Mouse (Mus musculus): Measurements from ENCODE around the gene Adarb2.
A peak's percentile ranks its signal among the peaks of the same experiment; 100 is the strongest.
"Not testable (repeated sequence)": the region's sequence is repeated elsewhere in the genome, so short reads cannot be mapped to it uniquely, and the experiment has no call there.

The Adarb2 gene

DNA sequence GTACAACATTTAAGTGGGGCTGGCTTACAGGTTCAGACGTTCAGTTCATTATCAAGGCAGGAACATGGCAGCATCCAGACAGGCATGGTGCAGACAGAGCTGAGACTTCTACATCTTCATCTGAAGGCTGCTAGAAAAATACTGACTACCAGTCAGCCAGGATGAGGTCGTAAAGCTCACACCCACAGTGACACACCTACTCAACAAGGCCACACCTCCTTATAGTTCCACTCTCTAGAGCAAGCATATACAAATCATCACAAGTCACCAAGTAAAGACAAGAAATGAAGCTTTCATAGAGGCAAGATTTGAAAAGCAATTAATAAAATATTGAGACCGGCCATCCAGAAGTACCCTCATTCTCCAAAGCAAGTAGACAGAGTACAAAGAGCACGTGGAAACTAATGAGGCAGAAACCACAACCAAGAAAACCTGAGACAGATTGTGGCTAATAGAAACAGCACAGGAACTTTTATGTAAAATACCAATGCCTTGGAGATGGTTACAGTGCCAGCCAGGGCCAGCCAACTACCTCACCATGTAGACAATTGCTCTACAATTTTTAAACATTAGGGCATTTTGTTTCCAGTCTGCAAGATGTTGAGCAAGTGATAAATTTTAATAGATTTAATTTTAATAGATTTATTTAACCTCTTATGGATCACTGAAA, 394.4 kb downstream of the Adarb2 start:
- DNase-seq: no peak

DNA sequence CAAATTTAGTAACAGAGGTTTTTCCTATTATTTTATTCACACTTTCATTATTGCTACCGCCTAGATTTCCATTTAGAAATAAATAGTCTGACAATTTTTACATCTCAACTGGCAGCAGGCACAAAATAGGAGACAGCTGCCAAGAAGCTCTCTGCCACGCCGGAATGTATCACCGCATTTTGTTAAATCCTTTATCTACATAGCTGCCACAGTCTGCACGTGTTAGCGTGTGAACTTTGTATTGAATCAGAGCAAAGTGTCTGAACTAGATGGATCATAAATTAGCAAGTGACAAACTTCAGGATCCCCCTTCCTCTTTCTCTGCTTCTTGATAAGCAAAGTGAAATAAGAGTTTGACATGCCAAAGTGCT, 395.0 kb downstream of the Adarb2 start:
- DNase-seq: no peak

DNA sequence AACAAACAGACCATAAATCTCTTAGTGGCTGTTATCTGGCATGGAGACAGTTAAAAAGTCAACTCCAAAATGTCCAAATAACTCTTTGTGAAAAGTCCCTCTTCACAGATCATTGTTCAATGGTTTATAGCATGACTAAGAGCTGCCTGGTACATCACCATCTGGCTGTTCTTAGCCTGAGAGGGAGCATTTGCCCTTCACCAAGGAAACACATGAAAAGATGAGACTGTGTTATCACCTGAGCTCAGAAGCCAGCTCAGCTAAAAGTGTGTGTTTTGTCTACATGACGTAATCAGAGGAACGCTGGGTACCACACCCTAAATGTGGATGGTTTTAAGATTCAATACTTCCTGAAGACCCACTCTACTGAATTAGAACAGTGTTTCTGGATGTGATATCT, 403.0 kb downstream of the Adarb2 start:
- DNase-seq: no peak

DNA sequence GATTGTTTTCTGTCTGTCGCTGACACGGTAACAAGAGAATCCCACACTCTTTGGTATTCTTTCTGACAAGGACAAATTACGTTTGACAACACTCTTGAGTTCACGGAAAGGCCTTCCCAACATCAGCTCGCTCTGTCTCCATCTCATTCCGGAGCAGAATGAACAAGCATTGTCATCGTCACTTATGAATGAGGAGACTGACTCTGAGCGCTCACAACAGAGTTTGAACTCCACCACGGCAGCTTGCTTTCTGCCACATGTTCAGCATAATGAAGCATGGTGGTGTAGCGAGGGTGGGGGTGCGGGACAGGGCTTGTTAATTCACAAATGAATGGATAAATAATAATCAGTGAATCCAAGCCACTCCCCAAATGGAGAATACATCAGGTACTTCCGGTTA, 405.4 kb downstream of the Adarb2 start:
- no peak for DNase-seq

DNA sequence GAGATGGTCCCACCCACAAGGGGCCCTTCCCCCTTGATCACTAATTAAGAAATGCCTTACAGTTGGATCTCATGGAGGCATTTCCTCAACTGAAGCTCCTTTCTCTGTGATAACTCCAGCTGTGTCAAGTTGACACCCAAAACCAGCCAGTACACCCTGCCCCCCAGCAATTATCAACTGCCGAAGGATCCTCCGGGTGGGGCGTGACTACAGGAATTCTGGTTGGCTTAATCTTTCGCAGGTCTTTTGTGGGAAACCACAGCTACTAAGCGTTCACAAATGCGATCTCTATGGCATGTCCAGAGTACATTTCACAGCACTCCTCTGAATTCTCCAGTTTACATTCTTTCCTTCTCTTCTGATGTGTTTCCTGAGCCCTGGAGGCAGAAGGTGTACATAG, 406.3 kb downstream of the Adarb2 start:
- not testable (repeated sequence) for DNase-seq

DNA sequence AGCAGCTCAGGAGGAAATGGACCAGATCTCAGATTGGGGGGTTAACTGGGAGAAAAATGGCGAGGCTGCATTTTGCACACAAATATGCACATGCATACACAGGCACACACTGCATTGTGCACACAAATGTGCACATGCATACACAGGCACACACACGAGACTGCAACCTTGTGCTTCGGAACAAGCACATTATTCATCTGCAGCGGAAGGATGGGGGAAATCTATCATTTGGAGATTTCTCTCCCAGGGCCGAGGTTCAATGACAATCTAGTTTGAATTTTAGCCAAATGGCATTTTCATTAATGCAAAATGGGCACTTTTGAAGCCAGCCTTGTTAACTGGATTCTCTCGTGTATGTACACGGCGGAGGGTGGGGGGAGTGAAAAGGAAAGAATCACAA, 408.3 kb downstream of the Adarb2 start:
- DNase-seq: no peak

DNA sequence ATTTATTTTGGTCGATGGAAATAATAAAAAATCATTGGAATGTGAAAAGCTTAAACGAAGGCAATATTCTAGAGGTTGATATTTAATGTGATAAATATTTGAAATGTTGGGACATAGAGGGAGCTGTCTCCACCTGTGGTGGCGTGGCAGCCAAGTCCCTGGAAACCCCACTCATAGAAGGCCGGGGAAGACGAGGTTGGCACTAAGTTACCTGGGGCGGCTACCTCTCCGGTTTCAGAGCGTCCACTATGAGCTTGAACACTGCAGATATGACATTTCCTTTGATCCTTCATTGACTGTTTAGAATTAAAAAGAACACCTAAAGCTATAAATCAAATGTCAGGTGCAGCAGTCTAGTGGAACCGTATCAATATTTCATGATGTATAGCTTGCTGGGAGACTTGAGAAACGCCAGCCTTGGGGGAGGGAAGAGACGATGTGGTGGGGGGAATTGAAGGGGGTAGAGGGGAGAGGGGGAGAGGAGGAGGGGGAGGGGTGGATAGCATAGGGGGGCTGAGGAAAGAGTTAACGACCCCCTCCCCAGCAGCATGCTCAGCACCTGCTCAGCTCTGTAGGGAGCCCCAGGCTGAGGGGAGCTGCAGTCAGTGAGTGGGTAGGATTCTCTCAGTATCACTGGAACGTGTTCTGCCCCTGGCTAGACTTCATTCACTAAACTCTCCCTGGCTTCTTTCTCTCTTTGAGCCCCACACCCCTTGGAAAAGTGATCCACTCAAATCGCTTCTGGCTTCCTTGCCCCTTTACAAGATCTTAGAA, 410.1 kb downstream of the Adarb2 start:
- DNase-seq: no peak

DNA sequence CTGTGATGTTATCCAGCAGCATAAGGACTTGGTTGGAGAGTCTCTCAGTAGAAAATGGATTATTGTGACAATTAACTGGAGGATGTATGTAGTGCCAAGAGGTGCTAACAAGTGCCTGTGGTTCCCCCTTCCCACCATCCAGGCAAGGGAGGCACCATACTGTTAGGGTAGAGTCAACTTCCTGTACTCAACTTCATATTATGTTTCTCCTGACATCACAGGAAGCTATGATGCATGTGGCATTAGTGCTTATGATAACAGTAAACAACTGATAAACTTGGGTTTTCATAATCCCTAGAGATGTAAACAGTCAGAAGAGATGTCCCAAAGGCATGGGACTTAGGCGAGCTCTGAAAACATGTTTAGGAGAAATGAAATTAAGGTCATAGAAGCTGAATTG, 414.0 kb downstream of the Adarb2 start:
- DNase-seq: no peak

DNA sequence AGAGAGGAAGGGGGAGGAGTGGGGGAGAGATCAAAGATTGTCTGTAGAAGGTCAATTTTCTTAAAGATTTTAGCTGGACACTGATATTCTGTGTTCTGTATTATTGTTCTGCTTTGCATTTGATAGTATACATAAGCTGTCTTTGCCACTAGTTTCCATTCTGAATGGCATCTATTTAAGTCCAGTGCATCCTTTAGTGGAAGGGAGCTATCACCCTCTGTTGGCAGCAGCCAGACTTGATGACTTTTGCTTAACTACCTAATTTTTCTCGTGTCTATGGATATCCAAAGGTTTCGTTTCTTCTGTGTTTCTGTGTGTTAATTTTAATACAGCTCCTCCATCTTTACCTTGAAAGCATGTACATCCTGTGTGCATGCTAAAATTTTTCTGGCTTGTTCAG, 419.6 kb downstream of the Adarb2 start:
- DNase-seq: no peak

DNA sequence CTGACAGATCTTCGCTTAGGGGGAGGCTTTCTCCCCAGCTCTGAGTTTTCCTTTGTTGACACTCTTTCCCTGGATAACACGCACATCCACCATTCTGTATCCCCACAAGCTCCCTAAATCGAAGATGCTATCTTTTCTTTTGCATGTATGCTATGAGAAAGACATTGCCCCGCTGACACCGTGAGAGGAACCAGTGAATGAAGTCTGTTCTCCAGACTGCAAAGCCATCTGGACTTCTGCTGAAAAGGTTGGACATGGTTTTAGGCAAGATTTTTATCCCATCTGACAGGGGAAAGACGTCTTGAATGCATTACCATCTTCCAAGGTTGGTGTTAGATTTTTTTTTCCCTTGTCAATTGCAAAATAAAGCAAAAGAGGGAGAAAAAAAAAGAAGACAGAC, 426.9 kb downstream of the Adarb2 start:
- DNase-seq: no peak

DNA sequence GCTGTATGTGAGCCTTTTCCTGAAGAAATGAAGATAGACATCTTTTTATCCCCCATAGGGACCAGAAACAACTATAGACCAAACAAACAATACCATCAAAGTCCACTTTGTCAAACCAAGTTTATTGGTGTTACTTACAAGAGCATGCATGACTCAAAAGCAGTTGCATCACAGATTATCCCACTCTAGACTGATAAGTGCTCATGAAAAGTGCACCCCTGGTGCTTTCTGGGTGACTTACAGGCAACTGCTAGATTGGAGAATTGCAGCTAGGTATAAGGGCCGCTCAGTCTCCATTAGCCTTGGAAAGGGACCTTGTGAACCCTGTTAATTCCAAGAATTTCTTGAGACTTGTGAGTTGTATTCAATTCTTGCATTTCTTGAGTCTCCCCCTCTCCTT, 429.0 kb downstream of the Adarb2 start:
- DNase-seq: no peak

DNA sequence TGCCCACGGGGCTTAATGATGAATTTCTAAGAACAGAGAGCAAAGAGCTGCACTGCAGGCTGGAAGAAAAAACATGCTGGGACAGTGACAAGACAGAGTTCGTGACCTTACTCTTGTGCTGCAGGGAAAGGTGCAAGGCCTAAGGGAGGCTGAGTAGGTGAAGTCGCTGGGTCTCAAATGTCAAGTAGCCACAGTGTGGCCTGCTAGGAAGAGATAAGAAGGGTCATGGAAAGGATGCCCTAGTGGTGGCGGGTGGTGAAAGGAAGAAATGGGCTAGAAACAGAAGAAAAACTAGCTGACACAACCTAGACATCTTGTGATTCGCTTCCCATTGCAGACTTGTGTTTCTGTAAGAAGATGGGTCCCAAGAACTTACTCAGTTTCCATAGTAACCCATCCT, 429.4 kb downstream of the Adarb2 start:
- DNase-seq: no peak

DNA sequence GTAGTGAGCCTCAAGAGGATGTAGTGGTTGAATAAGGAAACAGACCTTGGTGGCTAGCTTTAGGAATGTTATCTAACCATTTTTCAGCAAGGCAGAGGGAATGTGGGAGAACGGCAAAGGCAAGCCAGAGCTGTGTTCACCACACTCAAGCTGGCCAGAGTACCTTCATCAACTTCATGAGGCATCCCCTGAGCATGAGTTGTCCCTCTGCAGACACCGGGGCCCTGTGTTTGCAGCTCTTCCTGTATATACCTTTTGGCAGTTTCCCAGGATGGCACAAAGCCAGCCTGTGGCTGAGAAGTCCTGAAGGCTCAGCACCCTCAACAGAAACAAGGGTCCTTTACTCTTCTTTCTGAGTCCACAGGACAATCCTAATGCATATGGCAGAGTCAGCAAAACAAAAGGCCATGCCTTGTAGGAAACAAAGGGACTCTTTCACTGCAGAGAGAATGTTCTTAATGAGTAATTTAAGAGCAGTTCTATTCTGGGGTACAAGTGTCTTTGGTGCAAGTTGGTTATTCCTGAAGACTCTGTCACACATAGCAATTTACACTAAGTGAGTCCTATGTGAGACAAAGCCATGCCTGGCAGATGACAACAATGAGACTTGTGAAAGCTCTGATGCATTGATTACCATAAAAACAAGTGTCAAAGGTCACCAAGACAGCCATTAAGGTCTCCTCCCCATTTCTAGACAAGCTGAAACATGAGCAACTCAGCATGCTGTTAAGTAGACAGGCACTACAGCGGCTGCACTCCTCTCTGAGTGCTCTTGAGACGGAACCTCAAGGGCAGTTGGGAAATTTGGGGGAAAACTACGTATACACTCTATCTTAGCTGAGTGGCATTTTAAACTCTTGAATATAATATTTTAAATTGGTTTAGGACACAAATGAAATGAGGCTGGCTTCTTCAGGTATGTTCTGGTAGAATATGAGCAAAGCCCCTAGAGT, 431.0 kb downstream of the Adarb2 start:
- DNase-seq: peak; percentile 39

DNA sequence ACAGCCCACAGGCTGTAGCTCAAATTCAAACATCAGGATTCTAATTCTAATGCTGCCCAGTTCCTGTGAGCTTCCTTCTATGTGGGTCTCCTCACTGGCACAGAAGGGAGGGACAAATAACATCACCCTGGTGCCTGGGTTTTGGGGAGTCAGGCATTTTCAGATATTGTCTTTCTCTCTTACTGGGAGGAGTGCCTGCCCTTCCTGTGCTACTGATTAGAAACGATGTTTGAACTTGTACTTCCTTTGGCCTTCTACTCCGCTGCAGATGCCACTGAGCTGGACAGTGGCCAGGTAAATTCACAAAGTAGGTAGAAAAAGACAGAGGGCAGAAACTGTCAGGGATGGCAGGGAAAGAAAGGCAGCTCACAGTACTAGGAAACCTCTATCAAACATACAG, 439.4 kb downstream of the Adarb2 start:
- DNase-seq: peak; percentile 28

DNA sequence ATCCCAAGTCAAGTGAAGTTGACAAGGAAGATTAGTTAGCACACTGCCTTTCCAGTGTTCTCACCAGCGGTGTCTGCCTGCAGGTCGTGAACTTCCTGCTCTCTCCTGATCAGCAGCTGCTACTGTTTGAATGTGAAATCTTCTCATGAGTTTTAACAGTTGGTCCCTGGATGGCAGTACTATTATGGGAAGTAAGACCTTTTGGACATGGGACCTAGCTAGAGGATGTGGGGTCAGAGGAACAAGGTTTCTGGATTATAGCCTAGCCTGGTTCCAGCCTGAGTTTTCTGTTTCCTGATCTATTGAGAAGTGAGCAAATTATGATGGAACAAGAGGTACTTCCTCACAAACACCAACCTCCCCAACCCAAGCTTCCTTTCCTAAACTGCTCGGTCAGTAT, 441.3 kb downstream of the Adarb2 start:
- DNase-seq: no peak

DNA sequence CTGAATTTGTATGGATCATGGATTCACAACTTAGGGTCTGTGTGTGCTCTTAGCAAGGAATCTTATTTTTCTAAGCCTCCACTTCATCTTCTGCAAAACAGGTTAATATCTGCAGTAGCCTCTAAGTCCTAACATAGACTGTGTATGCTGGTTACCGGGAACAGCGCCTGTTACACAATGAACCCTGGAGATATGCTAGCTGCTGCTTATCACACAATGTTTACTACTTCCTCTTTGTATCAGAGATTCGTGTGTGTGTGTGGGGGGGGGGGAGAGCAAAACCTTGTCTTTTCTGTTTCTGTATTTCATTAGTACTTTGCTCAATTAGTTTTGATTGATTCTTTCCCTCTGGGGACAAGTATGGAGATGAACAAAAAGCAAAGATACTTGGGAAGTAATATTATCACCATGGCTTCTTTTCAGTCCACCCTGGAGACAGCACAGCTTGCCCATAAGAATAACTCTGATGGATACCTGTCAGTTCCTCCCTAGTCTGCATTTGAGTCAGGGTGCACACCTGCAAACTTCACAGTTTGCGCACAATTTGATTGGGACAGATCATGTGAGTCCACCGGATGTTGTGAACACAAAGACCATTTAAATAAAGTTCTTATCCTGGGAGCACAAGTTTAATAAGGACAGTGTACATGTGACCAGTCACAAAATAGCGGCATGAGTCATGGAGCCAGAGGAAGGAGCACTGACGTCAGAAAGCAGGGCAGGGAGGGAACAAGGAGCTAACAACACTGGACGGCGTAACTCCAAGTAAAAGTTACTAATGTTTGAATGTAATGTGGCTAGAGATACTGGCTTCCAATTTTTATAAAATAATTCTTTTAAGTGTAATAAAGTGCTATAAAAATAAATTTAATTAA, 442.4 kb downstream of the Adarb2 start:
- DNase-seq: peak; percentile 60

DNA sequence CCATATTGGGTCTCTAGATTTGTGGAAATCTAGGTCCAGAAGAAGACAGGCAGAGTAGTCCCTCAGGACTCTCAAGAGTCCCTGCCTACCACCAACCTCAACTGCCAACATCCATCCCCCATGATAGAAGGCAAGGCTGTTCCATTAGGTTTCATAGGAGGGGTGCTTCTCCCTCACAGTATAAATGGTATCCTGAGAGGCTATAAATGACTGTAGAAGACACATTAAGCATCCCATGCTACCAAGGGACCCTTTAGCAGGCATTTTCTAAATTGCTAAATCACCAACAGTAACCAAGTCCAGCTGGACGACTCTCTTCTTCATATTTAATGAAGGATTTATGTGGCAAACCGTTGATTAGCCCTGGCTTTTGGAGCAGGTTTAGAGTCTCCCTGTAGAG, 446.6 kb downstream of the Adarb2 start:
- DNase-seq: no peak

DNA sequence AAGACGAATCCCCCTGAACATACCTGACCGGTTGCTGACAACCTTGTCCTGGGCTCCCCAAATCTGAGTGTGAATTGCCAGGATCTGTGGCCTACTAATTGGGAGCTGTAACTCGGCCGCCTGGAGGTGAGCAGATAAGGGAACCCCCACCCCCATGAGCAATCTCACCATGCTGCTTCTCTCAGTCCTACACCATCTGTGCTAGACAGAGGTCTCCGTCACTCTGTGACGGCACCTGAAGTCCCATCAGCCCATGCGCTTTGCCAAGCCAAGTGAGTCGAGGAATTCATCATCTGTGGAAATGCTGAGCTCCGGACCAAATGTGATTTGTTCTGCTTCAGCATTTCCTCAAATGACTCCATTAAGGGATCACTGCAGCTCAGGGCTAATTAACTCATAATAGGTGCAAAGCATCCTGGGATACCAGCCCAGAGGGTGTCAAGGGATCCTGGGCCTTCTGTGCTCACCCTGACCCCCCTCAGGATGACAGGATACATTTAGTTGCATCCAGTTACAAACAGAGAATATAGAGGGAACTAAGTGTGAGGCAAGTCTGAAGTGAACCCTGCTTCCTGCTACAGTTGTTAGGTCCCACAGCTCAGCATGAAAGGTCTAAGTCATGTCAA, 462.1 kb downstream of the Adarb2 start:
- no peak for DNase-seq

DNA sequence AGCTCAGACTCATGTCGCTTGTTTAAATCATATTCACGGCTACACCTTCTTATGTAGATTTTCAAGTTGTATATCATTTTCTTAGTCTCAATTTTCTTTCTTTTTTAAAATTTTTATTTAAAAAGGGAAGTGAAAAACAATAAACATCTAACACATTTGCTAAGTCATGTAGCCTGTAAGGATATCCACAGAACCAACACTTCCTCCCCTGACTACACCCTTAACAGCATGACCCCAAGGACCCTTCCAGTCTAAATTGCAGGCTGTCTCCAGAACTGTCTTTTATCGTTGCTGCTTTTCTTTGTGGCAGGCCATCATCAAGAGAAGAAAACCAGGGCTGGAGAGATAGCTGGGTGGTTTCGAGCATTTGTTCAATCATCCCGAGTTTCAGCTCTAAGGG, 474.5 kb downstream of the Adarb2 start:
- no peak for DNase-seq

DNA sequence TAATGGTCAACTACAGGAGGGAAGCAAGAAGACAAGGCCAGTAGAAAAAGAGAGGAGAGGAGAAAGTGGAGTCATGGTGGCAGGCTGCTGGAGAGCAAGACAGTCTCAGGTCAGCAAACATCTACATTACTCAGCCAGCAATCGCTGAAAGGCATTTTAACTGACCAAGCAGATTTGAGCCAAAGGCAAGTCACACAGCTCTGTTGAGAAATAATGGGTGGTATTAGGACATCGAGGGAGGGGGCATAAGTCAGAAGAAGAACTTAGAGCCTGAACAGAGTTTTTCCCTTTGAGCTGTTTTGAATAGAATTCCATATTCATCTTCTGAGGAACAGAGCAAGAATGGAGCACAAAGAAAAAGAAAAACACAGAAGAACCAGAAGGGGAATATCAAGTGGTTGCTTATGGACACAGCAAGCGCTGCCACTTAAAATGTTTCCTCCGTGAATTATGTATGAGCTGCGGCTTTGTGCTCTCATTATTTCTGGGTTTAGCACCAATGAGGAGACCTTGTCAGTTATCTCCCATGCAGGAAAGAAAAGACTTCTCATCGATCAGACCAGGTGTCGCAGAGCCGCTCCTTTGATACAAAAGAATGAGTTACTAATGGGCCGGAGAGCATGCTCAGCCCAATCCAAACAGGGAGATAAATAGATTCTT, 477.9 kb downstream of the Adarb2 start:
- no peak for DNase-seq

DNA sequence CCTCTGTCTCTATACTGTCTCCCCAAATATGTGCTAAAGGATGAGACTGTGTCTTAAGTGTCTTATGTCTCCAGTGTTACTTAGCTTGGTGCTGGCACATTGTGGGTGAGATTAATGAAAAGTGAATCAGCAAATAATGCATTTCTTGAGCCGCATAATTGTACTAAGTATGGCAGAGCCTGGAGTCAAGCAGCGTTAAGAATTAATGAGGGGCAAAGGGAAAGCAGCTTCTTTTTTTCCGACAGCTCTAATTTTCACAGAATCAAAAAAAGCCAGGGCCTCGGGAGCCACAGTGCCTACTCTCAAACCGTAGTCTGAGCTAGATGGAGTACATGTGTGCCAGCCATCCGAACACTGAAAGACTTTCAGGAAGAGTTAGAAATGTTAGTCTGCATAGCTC, 488.8 kb downstream of the Adarb2 start:
- no peak for DNase-seq

DNA sequence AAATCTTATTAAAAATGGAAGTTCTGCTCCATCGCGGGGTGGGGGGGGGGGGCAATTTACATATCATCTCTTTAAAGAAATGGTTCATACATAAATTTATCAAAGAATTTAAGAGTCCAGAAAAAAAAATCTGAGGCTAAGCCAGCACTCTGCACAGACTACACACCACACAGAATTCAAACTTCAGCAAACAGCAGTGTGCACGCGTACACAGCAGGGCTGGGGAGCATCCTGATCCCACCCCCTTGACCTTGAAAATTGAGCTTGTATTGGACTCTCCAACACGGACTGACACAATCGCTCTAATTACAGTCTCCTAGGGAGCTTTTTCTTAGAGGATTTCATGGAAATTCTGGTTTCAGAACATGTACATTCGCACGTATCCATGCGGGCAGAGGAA, 490.1 kb downstream of the Adarb2 start:
- no peak for DNase-seq
